Mouse (Mus musculus) frontal cortex, postnatal 25 days (tissue): ENCODE data around the gene Gch1.
A peak's percentile ranks its signal among the peaks of the same experiment; 100 is the strongest.

Source experiments
- DNase-seq, 2 experiments: peaks; one replicate each; pipeline ENCODE4 v3.0.0; 2022; ENCODE audit warnings: low spot score in 2 of 2

Gch1 gene

DNA sequence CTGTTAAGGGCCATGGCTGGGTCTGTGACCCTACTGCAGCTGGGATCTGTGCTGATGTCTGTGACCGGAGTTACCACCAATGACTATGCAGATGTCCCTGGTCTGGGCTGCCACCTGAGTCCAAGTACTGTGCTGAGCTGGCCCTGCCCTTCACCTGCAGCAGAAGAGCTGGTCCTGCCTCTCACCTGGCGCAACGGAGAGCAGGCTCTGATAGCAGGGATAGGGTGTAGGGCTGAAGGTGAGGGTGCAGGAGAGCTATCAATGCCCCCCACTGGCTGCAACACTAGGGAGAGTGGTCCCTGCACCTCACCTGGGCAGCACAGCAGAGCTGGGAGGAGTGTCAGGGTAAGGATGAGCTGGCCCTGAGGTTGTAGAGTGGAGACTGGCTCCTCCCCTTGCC lies 17.4 kb upstream of the Gch1 start:
- DNase-seq = no peak

DNA sequence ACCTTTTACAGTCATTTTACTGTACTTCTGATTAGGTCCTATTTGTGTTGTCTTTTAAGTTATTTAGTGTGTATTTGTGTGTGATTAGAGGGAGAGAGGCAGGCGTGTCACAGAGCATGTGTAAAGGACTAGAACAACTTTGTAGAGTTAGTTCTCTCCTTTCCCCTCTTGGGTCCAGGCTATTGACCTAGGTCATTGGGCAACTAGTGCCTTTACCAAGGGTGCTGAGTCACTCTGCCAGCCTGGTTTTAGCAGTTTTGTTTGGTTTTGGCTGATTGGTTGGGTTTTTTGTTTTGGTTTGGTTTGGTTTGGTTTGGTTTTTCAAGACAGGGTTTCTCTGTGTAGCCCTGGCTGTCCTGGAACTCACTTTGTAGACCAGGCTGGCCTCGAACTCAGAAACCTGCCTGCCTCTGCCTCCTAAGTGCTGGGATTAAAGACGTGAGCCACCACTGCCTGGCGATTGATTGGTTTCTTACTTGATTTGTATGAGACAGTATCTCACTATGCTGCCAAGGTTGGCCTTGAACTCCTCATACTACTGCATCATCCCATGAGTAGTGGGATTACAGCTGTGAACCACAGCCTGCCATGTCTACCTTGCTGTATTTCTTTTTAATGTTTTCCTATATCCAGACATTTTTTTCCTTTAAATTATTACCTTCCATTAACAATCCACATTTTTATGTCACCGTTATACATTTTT lies 16.2 kb upstream of the Gch1 start:
- DNase-seq = no peak

DNA sequence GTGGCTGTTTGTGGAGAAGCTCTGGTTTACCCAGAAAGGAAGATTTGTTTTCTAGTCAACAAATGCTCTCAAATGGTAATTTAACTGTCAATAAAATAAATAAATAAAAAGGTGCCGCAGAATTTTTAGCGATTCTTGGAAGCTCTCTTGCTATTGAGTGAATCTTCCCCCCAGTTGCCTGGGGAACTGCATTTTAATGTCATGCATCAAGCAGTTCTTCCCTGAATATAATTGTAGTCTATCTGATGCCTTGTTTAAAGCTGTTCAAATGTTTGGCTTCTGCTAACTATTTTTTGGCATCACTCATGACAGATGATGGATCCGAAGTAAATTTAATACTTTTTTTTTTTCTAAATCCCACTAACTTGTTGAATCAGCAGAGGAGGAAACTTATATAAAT lies 8.1 kb upstream of the Gch1 start:
- DNase-seq = no peak

DNA sequence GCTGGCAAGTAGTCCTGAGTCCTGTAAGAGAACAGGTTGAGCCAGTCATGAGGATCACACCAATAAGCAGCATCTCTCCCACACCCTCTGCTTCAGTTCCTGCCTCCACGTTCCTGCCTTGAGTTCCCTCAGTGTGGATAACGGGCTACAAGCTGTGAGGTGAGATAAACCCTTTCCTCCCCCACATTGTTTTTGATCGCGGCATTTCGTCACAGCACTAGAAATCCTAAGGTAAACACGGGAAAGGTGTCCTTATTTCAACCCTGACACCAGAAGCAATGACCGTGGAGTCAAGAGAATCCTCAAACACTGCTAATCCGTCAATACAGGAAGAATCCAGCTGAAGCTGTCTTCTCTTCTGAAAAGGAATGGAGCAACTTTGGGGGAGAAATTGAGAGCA lies 7.5 kb upstream of the Gch1 start:
- no peak for DNase-seq

DNA sequence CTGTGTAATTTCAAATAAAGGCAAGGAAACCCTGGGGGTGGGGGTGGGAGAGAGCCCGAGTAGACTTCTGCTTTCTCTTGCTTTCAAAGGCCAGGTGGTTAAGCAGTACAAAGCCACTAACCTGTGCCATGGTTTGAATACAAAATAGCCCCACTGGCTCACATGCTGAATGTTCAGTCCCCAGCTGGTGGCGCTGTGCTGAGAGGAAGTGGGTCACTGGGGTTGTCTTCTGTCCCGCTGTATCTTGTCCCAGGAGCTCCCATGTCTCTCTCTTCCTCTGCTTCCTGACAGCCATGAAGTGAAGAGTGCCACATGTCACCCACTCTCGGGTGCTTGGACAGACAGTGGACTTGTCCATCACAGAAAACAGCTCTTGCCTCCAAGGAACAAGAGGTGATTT lies 4.9 kb upstream of the Gch1 start:
- DNase-seq = no peak

DNA sequence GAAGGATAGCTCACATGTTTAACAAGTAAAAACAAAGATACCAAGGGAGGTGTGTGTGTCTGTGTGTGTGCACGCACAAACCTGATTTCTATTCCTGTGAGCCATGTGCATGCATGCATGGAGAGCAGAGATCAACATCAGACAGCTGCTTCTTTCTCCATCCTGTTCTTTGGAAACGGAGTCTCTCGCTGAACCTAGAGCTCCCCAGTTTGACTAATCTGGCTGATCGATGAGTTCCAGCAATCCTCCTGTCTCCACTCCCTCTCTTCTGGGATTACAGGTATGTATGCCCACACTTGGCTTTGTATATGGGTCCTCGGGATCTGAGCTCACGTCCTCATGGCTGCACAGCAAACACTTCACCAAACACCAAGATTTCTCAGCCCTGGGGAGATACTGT lies 4.3 kb upstream of the Gch1 start:
- DNase-seq = no peak

DNA sequence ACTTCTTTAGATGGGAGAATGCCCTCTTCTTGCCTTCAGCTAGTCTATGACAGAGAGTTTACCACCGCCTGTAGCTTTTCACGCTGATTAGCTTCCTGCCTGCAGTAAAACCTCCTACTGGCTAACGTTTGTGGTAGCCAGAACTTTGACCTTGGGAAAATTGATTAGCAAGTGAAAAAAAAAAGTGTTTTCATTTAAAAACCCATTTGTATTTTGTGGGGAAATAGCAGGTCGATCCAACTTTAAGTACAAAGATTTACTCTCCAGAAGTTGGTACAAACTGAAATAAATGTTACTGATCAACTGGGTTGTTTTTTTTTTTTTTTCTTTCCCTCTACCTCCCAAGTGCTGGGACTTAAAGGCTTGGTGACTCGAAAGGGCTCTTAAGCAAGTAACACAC lies 2.6 kb upstream of the Gch1 start:
- DNase-seq = no peak

DNA sequence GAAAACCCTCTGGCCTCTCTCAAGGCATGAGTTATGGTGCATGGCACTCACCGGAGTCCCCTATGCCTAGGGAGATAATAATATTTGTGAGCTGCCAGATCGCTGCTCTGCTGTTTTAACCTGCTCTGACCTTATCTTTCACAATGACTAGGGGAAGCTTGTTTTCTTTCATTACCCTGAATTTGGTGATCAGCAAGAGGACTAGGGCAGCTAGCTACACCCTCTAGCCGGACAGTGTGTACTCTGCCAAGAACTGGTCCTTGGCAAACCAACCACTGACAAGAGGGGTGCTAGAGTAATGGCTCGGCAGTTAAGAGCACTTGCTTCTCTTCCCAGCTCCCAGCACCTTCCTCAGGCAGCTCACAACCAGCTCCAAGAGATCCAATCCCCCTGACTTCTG lies 1.4 kb upstream of the Gch1 start:
- no peak for DNase-seq

DNA sequence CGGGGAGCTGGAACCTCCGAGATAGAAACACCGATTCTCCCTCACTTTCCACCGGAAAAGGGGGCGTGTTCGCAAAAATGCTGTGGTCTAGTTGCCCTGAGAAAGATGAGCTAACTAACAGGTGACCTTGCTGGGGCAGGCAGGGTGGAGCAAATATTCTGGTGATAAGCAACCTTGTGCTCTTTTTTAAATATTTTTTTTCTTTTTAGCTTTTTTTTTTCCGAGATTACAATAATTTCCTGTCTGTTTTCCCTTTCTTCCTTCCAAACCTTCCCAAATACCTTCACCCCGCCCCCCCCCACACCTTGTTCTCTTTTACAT lies 382 bp upstream of the Gch1 start:
- no peak for DNase-seq

DNA sequence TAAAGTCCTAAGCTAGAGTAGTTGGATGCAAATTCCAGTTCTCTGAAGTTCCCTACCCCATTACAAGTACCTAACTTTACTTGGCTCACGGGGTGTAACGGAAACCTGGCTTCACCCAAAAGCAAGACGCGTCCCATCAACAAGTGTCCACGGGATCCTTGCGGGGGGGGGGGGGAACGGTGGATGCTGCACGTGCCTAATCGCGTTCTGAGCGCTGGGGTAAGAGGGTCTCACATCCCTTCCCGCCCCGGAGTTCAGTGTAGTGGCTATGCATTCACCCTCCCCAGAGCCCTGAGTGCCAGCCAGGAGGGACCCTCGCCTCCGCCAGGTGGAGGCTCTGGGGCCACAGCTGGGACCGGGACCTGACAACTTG lies 752 bp downstream of the Gch1 start:
- no peak for DNase-seq

DNA sequence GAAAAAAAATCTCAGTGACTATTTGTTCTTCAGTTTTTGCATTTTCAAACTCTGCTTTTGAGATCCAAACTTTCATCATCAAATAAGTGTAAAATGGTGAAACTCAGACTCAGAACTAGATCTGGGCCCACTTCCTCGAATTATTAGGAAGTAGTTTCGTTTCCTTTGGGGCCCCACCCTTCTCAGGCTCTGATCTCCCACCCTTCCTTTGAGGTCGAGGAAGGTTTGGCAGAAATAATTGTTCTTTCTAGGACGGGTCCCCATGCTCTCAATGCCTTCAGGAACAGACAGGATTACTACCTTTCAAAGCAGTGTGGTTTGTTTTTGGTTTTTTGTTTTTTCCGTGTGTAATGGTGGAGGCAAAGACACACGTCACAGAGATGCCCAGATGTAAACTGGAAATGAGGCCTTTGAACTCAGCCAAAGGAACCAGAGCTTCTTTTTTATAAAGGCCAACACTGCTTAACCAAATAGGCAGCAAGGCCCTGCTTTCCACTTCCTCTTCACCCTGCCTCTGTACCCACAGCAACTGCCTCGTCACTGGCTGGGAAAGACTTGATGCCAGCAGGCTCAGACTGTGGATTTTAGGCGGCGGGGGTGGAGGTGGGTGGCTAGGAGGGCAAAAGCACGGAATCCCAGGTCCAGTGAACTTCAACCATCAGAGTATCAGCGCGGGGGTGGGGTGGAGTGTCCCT lies 1.4 kb downstream of the Gch1 start:
- no peak for DNase-seq

DNA sequence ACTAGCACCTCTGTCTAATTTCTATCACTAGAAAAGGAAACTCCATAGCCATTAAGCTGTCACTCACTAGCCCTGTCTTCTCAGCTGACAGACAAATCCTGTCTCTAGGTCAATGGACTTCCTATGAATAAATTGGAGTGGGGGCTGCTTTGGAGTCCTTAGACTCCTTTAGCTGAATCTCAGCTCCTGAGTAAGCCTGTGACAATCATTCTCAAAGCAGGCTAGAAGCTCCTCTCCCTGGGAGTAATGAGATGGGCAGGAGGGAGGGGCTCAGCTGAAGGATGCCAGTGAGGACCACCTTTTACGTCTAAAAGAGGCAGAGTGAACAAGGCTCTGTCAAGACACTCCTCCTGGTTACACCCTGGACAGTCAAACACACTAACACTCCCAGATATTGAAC lies 2.0 kb downstream of the Gch1 start:
- no peak for DNase-seq

DNA sequence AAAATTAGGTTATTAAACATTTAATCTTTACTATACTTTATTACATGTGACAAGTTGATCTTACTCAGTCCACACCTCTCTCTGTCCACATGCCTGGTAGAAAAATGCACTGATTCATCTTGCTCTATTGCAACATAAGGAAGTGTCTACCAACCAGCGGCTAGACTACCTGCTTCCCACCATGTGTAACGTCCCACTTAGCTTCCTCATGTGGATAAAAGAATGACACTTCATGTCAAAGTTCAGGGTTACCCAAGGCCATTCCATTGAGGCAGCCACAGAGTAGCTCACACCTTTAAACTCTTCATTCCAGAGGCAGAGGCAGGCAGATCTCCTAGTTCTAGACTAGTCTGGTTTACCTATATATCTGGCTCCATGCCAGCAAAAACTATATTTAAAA lies 2.7 kb downstream of the Gch1 start:
- no peak for DNase-seq

DNA sequence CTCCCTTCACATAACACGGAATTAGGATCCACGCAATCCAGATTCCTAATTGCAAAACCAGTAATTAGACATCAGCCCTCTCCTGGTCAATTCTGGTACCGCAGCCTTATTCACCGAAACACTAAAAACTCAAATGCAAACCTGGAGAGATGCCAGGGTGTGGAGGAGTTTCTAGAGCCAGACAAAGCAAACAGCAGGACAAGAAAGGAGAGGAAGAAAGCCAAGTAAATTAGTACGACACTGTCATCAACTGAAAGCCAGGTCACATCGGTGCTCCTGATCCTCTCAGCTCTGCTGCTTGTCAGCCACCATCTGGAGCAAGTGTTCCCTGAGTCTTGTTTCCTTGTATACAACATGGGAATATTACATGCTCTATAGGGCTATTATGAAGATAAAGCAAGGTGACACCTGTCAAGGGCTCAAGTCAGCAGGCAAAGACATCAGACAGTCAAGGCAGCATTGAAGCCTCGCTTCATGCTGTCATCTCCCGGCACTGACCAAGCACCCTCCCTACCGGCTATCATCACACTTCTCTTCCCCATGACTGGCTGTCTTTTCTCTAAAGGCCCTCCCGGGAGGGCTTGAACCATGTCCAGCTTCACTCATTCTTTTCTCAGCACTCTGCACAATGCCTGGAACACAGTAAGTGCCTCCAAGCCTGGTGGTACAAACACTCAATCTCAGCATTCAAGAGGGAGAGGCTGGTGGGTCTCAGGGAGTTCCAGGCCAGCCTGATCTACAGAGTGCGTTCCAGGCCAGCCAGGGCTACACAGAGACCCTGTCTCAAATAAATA lies 7.5 kb downstream of the Gch1 start:
- peak; percentile 19 to 31 for DNase-seq

DNA sequence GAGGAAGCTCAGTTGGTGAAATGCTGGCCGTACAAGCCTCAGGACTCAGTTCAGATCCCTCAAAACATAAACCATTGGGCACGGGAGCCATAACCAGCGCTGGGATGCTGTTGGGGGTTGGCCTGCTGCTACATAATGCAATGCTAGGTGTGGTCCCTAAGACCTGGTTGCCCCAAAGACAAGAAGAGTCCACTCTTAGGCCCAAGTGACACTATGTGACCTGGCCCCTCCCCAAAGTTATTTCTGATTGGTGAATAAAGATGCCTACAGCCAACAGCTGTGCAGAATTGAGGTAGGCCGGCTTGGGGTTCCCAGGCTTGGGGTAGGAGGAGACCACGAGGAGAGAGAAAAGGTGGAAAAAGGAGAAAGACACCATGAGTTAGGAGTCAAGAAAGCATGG lies 10.4 kb downstream of the Gch1 start:
- DNase-seq = no peak

DNA sequence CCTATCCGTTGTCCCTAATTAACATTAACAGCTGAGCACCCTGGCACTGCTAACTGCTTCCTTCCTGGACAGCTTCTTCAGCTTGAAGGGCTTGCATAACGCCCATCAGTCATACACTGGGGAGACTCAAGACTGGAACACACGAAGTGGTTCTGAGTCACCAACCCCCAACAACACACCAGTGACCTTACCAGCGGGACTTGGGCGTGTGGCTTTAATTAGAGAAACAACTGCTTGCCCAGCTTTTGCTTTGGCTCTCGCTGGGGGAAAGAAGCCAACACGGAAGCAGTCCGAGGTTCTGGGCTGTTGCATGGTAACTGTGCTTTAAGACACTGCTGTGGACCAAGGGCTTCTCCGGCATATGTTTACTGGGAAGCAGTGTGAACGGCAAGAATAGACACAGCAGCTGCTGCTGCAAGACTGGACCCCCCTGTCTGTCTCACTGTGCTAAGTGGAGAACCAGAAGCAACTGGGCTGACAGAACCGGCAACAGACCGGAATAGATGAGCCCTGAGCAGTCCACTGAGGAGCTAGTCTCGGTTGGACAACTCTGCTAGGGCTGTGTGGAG lies 11.3 kb downstream of the Gch1 start:
- DNase-seq = peak; percentile 7 to 9

DNA sequence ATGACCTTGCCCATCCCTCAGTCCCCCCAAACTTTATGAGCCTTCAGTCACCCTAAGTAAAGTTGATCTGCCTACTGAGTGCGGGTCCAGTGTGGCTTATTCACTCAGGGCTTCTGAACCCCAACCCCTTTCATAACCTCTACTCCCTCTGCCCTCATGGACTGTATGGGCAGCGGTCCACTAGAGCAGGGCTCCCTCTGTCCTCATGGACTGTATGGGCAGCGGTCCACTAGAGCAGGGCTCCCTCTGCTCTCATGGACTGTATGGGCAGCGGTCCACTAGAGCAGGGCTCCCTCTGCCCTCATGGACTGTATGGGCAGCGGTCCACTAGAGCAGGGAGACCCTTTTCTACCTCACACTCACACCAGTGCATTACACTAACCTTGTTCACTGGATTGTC lies 13.0 kb downstream of the Gch1 start:
- DNase-seq = no peak

DNA sequence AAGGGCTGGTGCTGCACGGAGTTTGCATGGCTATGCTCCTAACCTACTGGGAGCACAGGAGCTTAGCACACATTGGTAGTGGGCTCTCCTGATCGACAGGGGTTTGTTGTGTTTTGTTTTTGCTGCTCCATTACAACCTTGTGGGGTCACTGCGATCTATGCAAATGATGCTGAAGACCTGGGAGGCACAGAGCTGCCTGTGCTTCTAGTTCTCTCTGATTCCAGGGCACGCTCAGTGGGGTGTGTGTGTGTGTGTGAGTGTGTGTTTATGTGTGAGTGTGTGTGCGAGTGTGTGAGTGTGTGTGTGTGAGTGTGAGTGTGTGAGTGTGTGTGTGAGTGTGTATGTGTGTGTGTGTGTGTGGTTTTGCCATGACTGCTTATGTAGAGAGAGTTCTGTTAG lies 14.1 kb downstream of the Gch1 start:
- no peak for DNase-seq

DNA sequence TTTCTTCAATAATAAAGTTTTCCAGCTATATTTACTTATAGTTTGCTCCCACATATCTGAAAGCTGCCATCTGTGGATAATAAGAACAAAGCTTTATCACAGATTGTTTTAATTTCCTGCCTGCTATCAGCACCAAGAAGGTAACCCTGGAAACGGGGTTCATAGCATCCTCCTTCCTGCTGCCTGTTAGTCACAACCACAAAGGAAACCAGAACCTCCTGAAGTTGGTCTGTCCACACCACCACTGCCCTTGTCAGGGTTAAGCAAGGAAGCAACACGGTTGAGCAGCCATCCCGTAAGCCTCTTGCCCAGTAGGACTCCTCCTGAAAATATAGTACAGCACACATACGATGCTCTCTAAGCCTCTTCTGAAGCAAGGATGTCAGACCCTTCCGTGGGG lies 17.1 kb downstream of the Gch1 start:
- DNase-seq = no peak

DNA sequence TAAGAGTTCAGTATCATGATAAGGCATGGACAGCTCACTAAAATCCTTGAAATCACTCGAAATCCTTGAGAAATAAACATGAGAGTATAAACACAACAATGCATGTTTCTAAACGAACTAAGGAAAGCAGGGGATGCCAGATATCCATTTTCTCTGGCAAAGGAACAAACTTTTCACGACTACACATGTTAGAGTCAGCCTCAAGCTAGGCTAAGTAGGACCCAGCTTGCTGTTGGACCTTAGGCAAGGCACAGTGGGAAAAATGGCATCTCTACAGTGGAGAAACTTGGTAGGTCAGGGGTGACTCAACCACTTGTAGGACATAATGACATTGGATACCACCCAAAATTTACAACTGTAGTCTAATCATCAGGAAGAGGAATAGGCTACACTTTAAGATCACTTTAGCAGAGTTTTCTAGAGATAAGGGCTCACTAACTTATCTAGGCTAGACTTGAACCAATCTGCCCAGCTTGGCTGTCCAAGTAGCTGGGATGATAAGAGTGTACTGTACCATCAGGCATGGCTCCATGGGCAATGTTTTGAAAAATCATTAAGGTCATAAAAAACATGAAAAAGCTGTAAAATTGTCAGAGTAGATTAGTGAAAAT lies 18.6 kb downstream of the Gch1 start:
- no peak for DNase-seq

DNA sequence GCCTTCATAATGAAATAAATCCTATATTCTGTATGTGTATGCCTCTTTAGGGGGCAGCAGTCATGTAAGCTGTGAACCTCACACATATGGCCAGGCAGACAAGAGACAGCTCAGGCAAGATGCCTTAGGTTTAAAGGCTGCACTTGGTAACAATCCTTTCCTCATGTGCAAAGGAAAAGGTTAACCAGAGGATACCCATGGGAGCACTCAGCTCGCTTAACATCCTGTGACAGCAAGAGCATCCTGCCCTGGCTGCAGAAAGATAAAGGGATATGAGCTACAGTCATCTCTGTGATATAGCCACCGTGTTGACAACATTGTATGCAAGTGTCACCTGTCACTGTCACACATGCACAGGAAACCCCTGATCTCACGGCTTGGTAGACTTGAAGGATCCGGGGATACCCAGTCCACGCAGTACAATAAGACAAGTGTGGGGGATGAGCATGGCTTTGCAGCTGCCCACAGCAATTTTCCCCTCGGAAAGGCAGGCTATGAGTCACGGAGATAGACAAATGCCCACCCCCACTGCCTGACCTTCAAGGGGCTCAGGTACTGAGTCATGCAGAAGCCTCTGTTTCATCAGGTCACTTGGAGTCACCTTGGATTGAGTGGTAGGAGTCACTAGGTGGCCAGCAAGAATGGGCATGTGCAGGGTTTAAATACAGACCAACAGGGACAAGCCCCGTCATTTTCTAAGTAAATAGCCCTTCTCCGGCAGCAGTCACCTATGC lies 19.4 kb downstream of the Gch1 start:
- DNase-seq = no peak

DNA sequence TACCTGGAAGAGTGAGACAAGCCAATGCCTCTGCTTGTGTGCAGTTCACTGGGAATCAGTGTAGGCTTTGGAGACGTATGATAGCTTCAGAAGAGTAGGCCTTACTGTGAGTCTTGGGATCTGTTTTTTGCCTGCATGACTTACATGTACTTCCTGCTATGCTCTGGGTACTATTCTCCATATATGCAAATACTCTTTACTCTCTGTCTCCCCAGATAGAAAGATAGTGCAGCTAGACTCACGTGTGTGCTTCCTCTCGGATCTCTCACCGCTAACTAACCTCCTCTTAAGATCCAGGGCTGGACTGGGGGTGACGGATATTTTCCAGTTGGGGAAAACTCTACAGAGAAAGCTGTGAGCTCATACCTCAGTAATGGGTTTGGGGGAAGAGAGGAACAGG lies 23.5 kb downstream of the Gch1 start:
- no peak for DNase-seq
